Mouse (Mus musculus): ENCODE measurements around the gene Ptpn4. TPM values are rescaled to one million over a fixed set of nuclear protein-coding genes. Genes with fewer than 3 reads are reported as not detected.

Gene Ptpn4
- polyA plus RNA-seq, 1 experiment from 2014 or later: 22.3 TPM

DNA sequence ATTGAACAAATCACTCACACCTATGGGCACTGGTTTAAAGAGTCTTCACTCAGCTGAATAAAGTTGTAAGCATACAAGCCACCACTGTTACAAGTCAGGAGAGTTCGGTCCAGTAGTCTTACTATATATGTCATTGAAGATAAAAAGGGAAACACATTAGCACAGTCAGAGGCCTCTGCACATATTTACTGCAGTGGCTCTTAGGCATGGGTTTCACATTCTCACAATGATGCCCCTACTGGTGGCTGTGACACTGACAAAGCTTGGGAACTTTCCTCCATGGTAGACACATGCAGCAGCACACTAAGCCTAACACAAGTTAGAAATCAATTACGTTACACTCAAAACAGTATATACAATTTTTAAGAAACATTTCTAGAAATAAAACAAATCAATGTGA lies 183.1 kb downstream of the Ptpn4 start:
- ATAC-seq (ENCODE audit: low FRiP score) (no peak), DNase-seq (ENCODE audit: low spot score) (no peak)
- H3K9me3 ChIP-seq (ENCODE audit: control insufficient read depth, low read length): no peaks in the 10 kb centered on the region
- H3K4me1 ChIP-seq (replicated peaks; ENCODE audit: control insufficient read depth, insufficient read depth, low read length): no peaks in the 10 kb centered on the region
- H3K4me3 ChIP-seq (replicated peaks; ENCODE audit: low read length): no peak overlapping the region
- WGBS: 92% methylated on average over 2 of the region's 2 CpGs
- no peak overlapping the region for H3K4me2 ChIP-seq (replicated peaks)
- no peak overlapping the region for H3K27ac ChIP-seq
- H3K27me3 ChIP-seq (ENCODE audit: control insufficient read depth, insufficient read depth, low read length): no peaks in the 10 kb centered on the region
- H3K9ac ChIP-seq: no peak overlapping the region
- H3K36me3 ChIP-seq (replicated peaks; ENCODE audit: control insufficient read depth, insufficient read depth): peaks cover 7% of the 10 kb centered on the region

DNA sequence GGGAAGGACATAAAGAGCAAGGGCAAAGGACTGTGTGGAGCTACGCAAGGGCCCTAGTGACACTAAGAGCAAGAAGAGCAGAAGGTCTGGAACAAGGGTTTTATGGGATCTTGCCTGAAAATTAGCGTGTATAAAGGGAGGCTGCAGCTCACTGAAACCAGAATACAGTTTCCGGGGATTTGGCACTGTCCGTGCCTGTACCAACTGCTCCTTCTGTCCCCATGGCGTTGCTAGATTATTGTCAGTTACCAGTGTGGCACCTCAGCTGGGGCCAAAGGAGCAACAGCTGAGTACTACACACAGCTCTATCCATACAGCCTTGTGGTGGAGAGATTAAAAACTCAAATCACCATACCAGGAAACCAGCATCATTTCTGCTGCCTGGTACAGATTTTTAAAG lies 187.0 kb downstream of the Ptpn4 start:
- Histone ChIP-seq H3K9ac (no peak overlapping the region), H3K4me2 (replicated peaks) (no peak overlapping the region), H3K27me3 (ENCODE audit: control insufficient read depth, insufficient read depth, low read length) (no peaks in the 10 kb centered on the region), H3K4me3 (replicated peaks; ENCODE audit: low read length) (no peak overlapping the region), H3K36me3 (replicated peaks; ENCODE audit: control insufficient read depth, insufficient read depth) (no peaks in the 10 kb centered on the region), H3K27ac (no peak overlapping the region), H3K9me3 (ENCODE audit: control insufficient read depth, low read length) (no peaks in the 10 kb centered on the region), H3K4me1 (replicated peaks; ENCODE audit: control insufficient read depth, insufficient read depth, low read length) (no peaks in the 10 kb centered on the region)
- DNase-seq (ENCODE audit: low spot score) (no peak), ATAC-seq (ENCODE audit: low FRiP score) (no peak)
- WGBS: 84% methylated on average over 5 of the region's 5 CpGs

DNA sequence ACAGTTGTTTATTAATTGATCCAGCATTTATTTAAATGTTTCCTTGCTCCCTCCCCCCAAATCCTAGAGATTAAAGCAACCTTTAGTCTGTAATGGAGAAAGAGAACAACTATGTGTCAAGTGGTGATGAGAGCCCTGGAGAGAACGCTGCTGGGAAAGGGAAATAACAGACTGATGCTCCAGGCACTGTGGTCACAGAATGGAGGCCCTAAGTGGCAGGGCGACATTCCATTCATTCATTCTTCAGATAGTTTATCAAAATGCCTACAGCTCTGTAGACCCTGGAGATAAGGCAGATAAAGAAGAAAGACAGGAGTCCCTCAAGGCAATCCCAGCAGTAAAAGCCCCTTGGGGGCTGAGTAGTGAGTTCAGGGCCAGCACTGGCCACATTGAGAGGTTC lies 187.8 kb downstream of the Ptpn4 start:
- H3K27me3 ChIP-seq (ENCODE audit: control insufficient read depth, insufficient read depth, low read length): no peaks in the 10 kb centered on the region
- H3K4me1 ChIP-seq (replicated peaks; ENCODE audit: control insufficient read depth, insufficient read depth, low read length): no peaks in the 10 kb centered on the region
- no peak overlapping the region for H3K9ac ChIP-seq
- no peak for ATAC-seq (ENCODE audit: low FRiP score)
- H3K9me3 ChIP-seq (ENCODE audit: control insufficient read depth, low read length): no peaks in the 10 kb centered on the region
- no peak overlapping the region for H3K4me3 ChIP-seq (replicated peaks; ENCODE audit: low read length)
- no peak overlapping the region for H3K4me2 ChIP-seq (replicated peaks)
- no peak for DNase-seq (ENCODE audit: low spot score)
- no peak overlapping the region for H3K27ac ChIP-seq
- no peaks in the 10 kb centered on the region for H3K36me3 ChIP-seq (replicated peaks; ENCODE audit: control insufficient read depth, insufficient read depth)
- WGBS: 80% methylated on average over 2 of the region's 2 CpGs

DNA sequence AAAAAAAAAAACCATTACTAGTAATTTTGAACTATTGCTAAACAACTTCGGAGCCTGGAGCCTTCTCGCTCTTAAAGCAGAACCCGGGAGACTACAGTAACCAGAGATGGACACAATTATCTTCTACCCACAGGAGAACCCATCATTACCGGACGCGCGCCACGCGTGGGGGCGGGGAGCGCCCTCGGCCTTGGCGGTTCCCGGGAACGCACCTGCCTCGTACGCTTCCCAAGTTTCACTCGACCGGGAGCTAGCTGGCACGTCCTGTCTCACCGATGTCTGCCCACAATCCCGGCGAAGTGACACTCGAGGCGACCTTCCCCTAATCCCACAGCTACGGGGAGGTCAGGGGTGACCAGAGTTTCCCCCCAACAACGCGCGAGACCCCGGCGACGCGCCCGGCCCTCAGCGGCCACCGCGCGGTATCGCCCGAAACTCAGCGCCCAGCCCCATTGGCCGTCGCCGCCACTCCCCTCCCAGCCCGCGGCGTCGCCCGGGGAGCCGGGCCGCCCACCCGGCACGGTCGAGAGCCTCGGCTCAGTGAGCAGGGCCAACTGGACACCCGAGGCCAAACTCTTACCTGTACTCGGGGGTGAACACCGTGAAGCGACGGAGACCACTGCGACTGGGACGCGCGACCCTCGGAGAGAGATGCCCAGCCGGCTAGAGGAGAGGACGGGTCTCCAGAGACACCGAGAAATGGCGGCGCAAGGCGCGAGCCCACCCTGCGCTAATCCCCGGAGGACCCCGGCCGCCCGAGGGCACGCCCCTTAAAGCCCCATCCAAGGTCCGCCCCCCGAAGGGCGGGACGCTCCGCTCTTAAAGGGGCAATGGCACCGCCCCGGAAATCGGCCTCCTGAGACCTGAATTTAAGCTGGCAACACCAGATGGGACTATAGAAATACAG lies 189.0 kb downstream of the Ptpn4 start, which contains the start of gene Epb41l5:
Epb41l5 (minus strand) TSS at position 796 of the 907 bp plus-strand sequence.
- Histone ChIP-seq H3K4me3 (replicated peaks; ENCODE audit: low read length) (peak within 1 kb of the TSS; percentile 84), H3K27me3 (ENCODE audit: control insufficient read depth, insufficient read depth, low read length) (no peaks in the 10 kb centered on the region), H3K9me3 (ENCODE audit: control insufficient read depth, low read length) (no peaks in the 10 kb centered on the region), H3K4me2 (replicated peaks) (peak within 1 kb of the TSS; percentile 80), H3K36me3 (replicated peaks; ENCODE audit: control insufficient read depth, insufficient read depth) (no peaks in the 10 kb centered on the region), H3K9ac (peak within 1 kb of the TSS; percentile 76), H3K27ac (peak within 1 kb of the TSS; percentile 80), H3K4me1 (replicated peaks; ENCODE audit: control insufficient read depth, insufficient read depth, low read length) (no peaks in the 10 kb centered on the region)
- under 1% methylated on average over 86 of the region's 86 CpGs for WGBS
- DNase-seq (ENCODE audit: low spot score) (peak; percentile 87), ATAC-seq (ENCODE audit: low FRiP score) (peak; percentile 96)

DNA sequence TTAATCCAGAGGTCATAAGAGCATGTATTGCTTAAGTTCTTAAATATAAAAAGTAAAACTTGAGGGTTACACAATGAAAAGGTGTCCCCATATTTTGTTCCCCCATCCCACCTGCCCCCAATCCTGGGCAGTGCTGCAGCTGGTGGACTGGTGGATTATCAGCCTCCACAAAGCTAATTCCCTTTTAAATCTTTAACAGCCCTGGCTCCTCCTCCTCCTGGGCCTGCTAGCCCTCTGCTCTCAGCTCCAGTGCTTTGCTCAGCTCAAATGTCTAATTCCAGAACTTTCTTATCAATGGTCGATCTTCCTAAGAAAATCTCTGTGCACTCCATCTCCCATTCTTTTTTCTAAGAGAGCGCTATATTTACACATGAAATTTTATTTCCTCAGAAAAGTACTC lies 191.1 kb downstream of the Ptpn4 start:
- no peak for DNase-seq (ENCODE audit: low spot score)
- Histone ChIP-seq H3K27me3 (ENCODE audit: control insufficient read depth, insufficient read depth, low read length) (no peaks in the 10 kb centered on the region), H3K9me3 (ENCODE audit: control insufficient read depth, low read length) (no peaks in the 10 kb centered on the region), H3K4me3 (replicated peaks; ENCODE audit: low read length) (no peak overlapping the region), H3K36me3 (replicated peaks; ENCODE audit: control insufficient read depth, insufficient read depth) (no peaks in the 10 kb centered on the region), H3K4me1 (replicated peaks; ENCODE audit: control insufficient read depth, insufficient read depth, low read length) (no peaks in the 10 kb centered on the region), H3K4me2 (replicated peaks) (no peak overlapping the region), H3K27ac (no peak overlapping the region), H3K9ac (no peak overlapping the region)
- ATAC-seq (ENCODE audit: low FRiP score): no peak
- WGBS: 88% methylated on average over 2 of the region's 2 CpGs

DNA sequence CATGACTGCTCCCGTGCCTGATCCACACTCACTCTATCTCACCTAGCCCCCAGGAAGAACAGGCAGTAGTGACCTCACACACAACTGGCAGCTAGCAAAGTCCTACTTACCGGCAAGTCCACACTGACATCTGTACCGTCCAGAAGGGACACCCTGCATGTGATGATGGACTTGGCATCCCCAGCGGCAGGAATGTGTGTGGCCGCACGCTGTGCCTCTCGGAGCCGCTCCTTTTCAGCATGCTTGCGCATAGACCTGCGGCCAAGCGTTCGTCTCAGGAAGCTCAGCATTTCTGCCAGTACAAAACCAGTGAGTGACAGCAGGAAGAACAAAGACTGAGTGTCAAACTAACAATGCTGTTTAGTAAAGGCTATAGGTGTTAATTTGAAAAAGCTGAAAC lies 195.0 kb downstream of the Ptpn4 start:
- H3K36me3 ChIP-seq (replicated peaks; ENCODE audit: control insufficient read depth, insufficient read depth): no peaks in the 10 kb centered on the region
- H3K27ac ChIP-seq: no peak overlapping the region
- H3K27me3 ChIP-seq (ENCODE audit: control insufficient read depth, insufficient read depth, low read length): no peaks in the 10 kb centered on the region
- ATAC-seq (ENCODE audit: low FRiP score) (peak; percentile 48; the same call in 1 of the 2 replicates), DNase-seq (ENCODE audit: low spot score) (peak; percentile 29)
- H3K4me3 ChIP-seq (replicated peaks; ENCODE audit: low read length): no peak overlapping the region
- no peak overlapping the region for H3K4me2 ChIP-seq (replicated peaks)
- no peak overlapping the region for H3K9ac ChIP-seq
- H3K9me3 ChIP-seq (ENCODE audit: control insufficient read depth, low read length): no peaks in the 10 kb centered on the region
- 32% methylated on average over 12 of the region's 12 CpGs for WGBS
- H3K4me1 ChIP-seq (replicated peaks; ENCODE audit: control insufficient read depth, insufficient read depth, low read length): no peaks in the 10 kb centered on the region

DNA sequence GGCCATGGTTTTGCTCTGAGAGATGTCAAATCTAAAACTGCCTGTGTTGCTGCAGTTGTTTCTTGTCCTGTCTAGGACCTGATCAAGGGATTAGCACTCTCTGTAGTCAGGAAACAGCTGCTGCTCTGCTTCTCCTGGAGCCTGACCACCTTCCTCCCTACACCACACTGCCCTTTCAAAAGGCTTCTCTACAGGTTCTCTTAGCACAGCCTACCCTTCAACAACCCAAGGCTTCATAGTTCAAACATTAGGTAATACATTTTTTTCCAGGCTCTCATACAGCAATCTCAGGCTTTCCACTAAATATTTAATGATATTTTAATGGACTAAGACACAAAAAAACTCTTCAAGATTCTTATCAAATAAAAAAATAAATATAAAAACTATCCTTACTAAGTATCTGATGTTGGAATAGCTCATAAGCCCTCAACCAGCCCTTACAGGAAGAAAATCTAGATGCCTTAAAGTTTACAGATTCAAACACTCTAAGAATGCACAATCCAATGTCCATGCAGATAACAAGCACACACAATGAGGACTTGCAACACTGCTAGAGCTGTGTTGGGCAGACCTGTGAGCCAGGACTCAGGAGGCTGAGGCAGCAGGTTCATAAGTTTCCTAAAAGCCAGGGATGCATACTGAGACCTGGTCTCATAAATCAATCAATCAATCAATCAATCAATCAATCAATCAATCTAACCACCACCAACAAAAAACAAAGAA lies 196.2 kb downstream of the Ptpn4 start:
- Histone ChIP-seq H3K4me2 (replicated peaks) (no peak overlapping the region), H3K27me3 (ENCODE audit: control insufficient read depth, insufficient read depth, low read length) (no peaks in the 10 kb centered on the region), H3K36me3 (replicated peaks; ENCODE audit: control insufficient read depth, insufficient read depth) (no peaks in the 10 kb centered on the region), H3K27ac (no peak overlapping the region), H3K9ac (no peak overlapping the region), H3K4me3 (replicated peaks; ENCODE audit: low read length) (no peak overlapping the region), H3K9me3 (ENCODE audit: control insufficient read depth, low read length) (no peaks in the 10 kb centered on the region), H3K4me1 (replicated peaks; ENCODE audit: control insufficient read depth, insufficient read depth, low read length) (no peaks in the 10 kb centered on the region)
- DNase-seq (ENCODE audit: low spot score): no peak
- no peak for ATAC-seq (ENCODE audit: low FRiP score)

DNA sequence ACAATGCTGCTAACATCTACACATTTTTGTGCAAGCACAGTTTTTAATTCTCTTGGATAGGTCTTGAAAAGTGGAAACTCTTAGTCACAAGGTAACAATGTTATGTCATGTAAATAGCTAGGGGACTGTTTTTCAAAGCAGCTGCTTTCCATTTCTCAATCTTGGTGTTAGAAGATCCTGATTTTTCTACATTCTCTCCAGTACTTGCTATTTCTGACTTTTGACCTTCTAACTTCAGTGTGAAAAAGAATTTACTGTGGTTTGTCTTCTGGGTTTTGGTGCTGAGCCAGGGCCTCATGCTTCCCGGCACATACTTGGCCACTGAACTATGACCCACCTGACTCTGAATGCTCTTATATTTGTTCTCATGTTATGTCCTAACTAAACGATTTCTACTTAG lies 197.4 kb downstream of the Ptpn4 start:
- Histone ChIP-seq H3K36me3 (replicated peaks; ENCODE audit: control insufficient read depth, insufficient read depth) (no peaks in the 10 kb centered on the region), H3K9ac (no peak overlapping the region), H3K4me1 (replicated peaks; ENCODE audit: control insufficient read depth, insufficient read depth, low read length) (no peaks in the 10 kb centered on the region), H3K27ac (no peak overlapping the region), H3K27me3 (ENCODE audit: control insufficient read depth, insufficient read depth, low read length) (no peaks in the 10 kb centered on the region), H3K4me3 (replicated peaks; ENCODE audit: low read length) (no peak overlapping the region), H3K4me2 (replicated peaks) (no peak overlapping the region), H3K9me3 (ENCODE audit: control insufficient read depth, low read length) (no peaks in the 10 kb centered on the region)
- DNase-seq (ENCODE audit: low spot score) (no peak), ATAC-seq (ENCODE audit: low FRiP score) (no peak)
- 86% methylated on average over 2 of the region's 2 CpGs for WGBS

DNA sequence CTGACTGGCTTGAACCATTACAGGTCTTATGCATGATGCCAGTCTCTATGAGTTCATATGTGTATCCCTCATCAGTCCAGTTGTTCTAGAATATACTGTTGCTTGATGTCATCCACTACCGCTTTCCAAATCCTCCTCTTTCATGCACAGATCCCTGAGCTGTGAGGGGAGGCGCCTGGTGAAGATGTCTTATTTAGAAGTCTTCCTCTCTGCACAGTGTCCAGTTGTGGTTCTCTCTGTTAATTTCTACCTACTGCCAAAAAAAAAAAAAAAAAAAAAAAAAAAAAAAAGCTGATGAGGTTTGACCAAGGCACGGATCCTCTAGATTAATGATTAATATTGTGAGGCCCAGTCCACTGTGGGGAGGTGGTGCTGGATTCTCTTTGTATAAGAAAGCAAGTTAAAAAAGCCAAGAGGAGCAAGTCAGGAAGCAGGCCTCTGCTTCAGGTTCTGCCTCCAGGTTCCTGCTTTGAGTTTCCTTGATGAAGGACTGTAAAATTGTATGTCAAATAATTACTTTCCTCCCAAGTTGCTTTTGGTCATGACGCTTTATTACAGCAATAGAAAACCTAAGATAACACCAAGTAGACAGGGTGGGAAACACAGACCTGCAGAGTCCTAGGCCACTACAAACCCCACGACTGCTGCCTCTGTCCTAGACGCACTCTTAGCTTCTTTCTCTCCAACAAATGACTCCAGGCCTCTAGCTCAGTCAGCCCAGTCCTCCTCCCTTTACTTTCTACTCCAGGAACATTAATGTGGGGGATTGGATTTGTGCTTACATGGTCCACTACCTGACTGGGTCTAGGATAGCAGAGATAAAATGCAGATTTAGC lies 200.0 kb downstream of the Ptpn4 start:
- 84% methylated on average over 6 of the region's 6 CpGs for WGBS
- no peak for ATAC-seq (ENCODE audit: low FRiP score)

More for the DNA sequence above, 200.0 kb downstream of the Ptpn4 start:
- H3K27me3 ChIP-seq (ENCODE audit: control insufficient read depth, insufficient read depth, low read length): no peaks in the 10 kb centered on the region
- no peak overlapping the region for H3K4me2 ChIP-seq (replicated peaks)
- no peaks in the 10 kb centered on the region for H3K9me3 ChIP-seq (ENCODE audit: control insufficient read depth, low read length)
- H3K9ac ChIP-seq: no peak overlapping the region
- no peak overlapping the region for H3K27ac ChIP-seq
- no peaks in the 10 kb centered on the region; the same call in 1 of the 2 replicates for H3K36me3 ChIP-seq (replicated peaks; ENCODE audit: control insufficient read depth, insufficient read depth)
- DNase-seq (ENCODE audit: low spot score): no peak
- no peak overlapping the region for H3K4me3 ChIP-seq (replicated peaks; ENCODE audit: low read length)
- no peaks in the 10 kb centered on the region for H3K4me1 ChIP-seq (replicated peaks; ENCODE audit: control insufficient read depth, insufficient read depth, low read length)

Measured in hindbrain, embryonic 14.5 days (tissue).